Mouse (Mus musculus) kidney, embryonic 15.5 days (tissue): ENCODE data around the gene Vmn1r111. TPM values are rescaled to one million over a fixed set of nuclear protein-coding genes. Genes with fewer than 3 reads are reported as not detected.
"Not testable (repeated sequence)": the region's sequence is repeated elsewhere in the genome, so short reads cannot be mapped to it uniquely, and the experiment has no call there.

ENCODE experiments used
- ATAC-seq: fragments of 200-750 bp; cut with Nextera tagmentation; replicated peaks from 2 replicates; pipeline ENCODE4 v1.8.0; 2017; ENCODE audit warnings: moderate TSS enrichment; ENCODE audit not compliant: low FRiP score
- H3K27ac ChIP-seq: fragments of 300-500 bp; sonication (generic); 2 replicates; pipeline ENCODE4 v1.5.1; 2015; ENCODE audit warnings: mild to moderate bottlenecking, inconsistent platforms
- H3K27me3 ChIP-seq: fragments of 300-500 bp; sonication (generic); 2 replicates; pipeline ENCODE4 v1.6.1; 2015; ENCODE audit warnings: inconsistent platforms
- H3K36me3 ChIP-seq: fragments of 300-500 bp; sonication (generic); 2 replicates; pipeline ENCODE4 v1.6.1; 2015; ENCODE audit warnings: inconsistent platforms
- H3K4me1 ChIP-seq: fragments of 300-500 bp; sonication (generic); 2 replicates; pipeline ENCODE4 v1.6.1; 2015; ENCODE audit warnings: inconsistent platforms
- H3K4me2 ChIP-seq: fragments of 300-500 bp; sonication (generic); 2 replicates; pipeline ENCODE4 v1.6.1; 2015; ENCODE audit warnings: moderate library complexity, mild to moderate bottlenecking, inconsistent platforms
- H3K4me3 ChIP-seq: fragments of 300-500 bp; sonication (generic); replicated peaks from 2 replicates; pipeline ENCODE4 v1.5.1; 2015; ENCODE audit warnings: mild to moderate bottlenecking, inconsistent platforms
- H3K9ac ChIP-seq: fragments of 300-500 bp; sonication (generic); 2 replicates; pipeline ENCODE4 v1.6.1; 2015; ENCODE audit warnings: mild to moderate bottlenecking, inconsistent platforms
- H3K9me3 ChIP-seq: fragments of 300-500 bp; sonication (generic); replicated peaks from 2 replicates; pipeline ENCODE4 v1.6.1; 2016; ENCODE audit warnings: inconsistent platforms
- WGBS: fragments of 180-500 bp; shearing (Covaris S2); methylation state at CpG from one replicate; pipeline ENCODE4 v1.1.7; 2015; ENCODE audit warnings: mixed read lengths; 5-methylcytosine and 5-hydroxymethylcytosine counted together
- polyA plus RNA-seq: library from polyadenylated mRNA; unstranded; fragments of >200 nt; fragmentation: Nextera tagmentation; extraction: Ambion mirVana; gene quantifications from 2 replicates; pipeline ENCODE4 v1.2.1, GENCODE M21; 2015

Gene Vmn1r111
- not detected in 2 replicates for polyA plus RNA-seq

DNA sequence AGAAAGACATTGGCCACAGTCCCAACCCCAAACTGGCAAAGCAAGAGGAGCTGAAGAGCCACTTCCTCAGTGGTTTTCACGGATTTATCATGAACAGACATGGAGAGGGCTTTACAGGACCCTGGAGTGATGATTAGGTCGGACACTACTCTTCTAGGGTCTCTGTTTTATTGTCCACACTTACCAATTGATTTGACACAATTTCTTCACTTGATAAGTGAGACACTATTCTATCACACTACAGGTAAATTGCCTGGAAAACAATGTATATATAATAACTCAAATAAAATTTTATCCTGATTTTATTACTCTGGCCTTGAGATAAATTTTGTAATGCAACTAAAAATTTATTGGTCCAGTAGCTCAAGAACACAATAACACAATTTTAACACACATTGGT is at the start of gene Vmn1r111:
Gene Vmn1r111 (minus strand): TSS at position 101 of the 400 bp plus-strand sequence.
- H3K36me3 ChIP-seq, H3K9me3 ChIP-seq, H3K9ac ChIP-seq, H3K27ac ChIP-seq, H3K4me2 ChIP-seq, H3K4me1 ChIP-seq, H3K27me3 ChIP-seq, H3K4me3 ChIP-seq, ATAC-seq: not testable (repeated sequence)
- no CpG with 5 or more reads among the region's 2 CpGs for WGBS

DNA sequence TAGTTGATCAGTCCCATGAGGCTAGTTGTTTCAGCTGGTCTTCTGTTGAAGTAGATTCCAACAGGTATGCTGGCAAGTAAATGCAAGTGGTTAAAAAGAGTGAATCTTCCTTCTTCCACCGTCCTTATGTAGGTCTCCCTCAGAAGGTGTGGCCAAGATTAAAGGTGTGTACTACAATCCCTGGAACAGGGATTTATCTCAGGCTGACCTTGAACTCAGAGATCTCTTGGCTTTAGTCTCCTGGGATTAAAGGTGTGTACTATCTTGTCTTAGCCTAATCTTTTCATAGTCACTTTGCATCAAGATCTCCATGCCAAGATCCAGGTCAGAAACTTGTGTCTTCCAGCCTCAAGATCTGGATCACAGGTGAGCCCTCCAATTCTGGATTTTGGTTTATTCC is 27.5 kb upstream of the Vmn1r111 start, which contains the start of gene Gm10668:
Gene Gm10668 (minus strand): TSS at position 101 of the 400 bp plus-strand sequence.
- H3K36me3 ChIP-seq, H3K9me3 ChIP-seq, H3K4me2 ChIP-seq, H3K27me3 ChIP-seq, H3K4me1 ChIP-seq, H3K9ac ChIP-seq, H3K4me3 ChIP-seq, ATAC-seq, H3K27ac ChIP-seq: not testable (repeated sequence)
- WGBS: no CpG with 5 or more reads among the region's 1 CpGs

DNA sequence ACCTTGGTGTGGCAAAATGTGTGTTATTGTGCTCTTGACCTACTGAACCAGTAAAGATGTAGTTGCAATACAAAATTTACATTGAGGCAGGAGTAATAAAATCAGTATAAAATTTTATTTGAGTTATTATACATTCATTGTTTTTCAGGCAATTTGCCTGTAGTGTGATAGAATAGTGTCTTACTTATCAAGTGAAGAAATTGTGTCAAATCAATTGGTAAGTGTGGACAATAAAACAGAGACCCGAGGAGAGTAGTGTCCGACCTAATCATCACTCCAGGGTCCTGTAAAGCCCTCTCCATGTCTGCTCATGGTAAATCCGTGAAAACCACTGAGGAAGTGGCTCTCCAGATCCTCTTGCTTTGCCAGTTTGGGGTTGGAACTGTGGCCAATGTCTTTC is 34.4 kb downstream of the Vmn1r111 start, which contains the start of gene Vmn1r107:
Gene Vmn1r107 (plus strand): TSS at position 301 of the 400 bp plus-strand sequence.
- H3K36me3 ChIP-seq, H3K9me3 ChIP-seq, H3K4me3 ChIP-seq, ATAC-seq, H3K27me3 ChIP-seq, H3K9ac ChIP-seq, H3K4me2 ChIP-seq, H3K4me1 ChIP-seq, H3K27ac ChIP-seq: not testable (repeated sequence)
- no CpG with 5 or more reads among the region's 3 CpGs for WGBS

Other genes with a start within 250 kb of the Vmn1r111 start
- gene Gm10670, start 228.3 kb downstream of the Vmn1r111 start, polyA plus RNA-seq: not detected in 2 replicates
- not detected in 2 replicates for gene Vmn1r103, start 192.7 kb downstream of the Vmn1r111 start, polyA plus RNA-seq
- not detected in 2 replicates for gene Vmn1r104, start 169.4 kb downstream of the Vmn1r111 start, polyA plus RNA-seq
- gene Gm5726, start 157.5 kb downstream of the Vmn1r111 start, polyA plus RNA-seq: not detected in 2 replicates
- gene Gm4141, start 127.0 kb downstream of the Vmn1r111 start, polyA plus RNA-seq: not detected in 2 replicates
- not detected in 2 replicates for gene Gm4513, start 104.2 kb downstream of the Vmn1r111 start, polyA plus RNA-seq
- not detected in 2 replicates for gene Vmn1r107, start 34.3 kb downstream of the Vmn1r111 start, polyA plus RNA-seq
- gene Gm10668, start 27.4 kb upstream of the Vmn1r111 start, polyA plus RNA-seq: not detected in 2 replicates
- gene Vmn1r112, start 68.0 kb upstream of the Vmn1r111 start, polyA plus RNA-seq: not detected in 2 replicates
- gene Vmn1r113, start 84.1 kb upstream of the Vmn1r111 start, polyA plus RNA-seq: not detected in 2 replicates
- gene Vmn1r114, start 109.0 kb upstream of the Vmn1r111 start, polyA plus RNA-seq: not detected in 2 replicates
- gene Vmn1r115, start 141.8 kb upstream of the Vmn1r111 start, polyA plus RNA-seq: not detected in 2 replicates
- gene Vmn1r116, start 169.0 kb upstream of the Vmn1r111 start, polyA plus RNA-seq: not detected in 2 replicates
- gene Vmn1r117, start 180.9 kb upstream of the Vmn1r111 start, polyA plus RNA-seq: not detected in 2 replicates
- gene Vmn1r118, start 209.1 kb upstream of the Vmn1r111 start, polyA plus RNA-seq: not detected in 2 replicates